Mouse (Mus musculus): ENCODE measurements around the gene Jmjd4. TPM values are rescaled to one million over a fixed set of nuclear protein-coding genes. Genes with fewer than 3 reads are reported as not detected.

Jmjd4 gene
- polyA plus RNA-seq, 1 experiment from 2014 or later: 14.7 TPM

- Histone ChIP-seq H3K36me3 (ENCODE audit: control insufficient read depth, insufficient read depth, low read length) (peaks cover 5% of the 10 kb centered on the region), H3K27ac (ENCODE audit: low read depth, low read length) (no peak overlapping the region), H3K9me3 (ENCODE audit: control insufficient read depth, low read length) (no peaks in the 10 kb centered on the region), H3K4me1 (ENCODE audit: control insufficient read depth, insufficient read depth, low read length) (no peaks in the 10 kb centered on the region), H3K4me2 (ENCODE audit: low read depth) (no peak overlapping the region), H3K27me3 (ENCODE audit: control insufficient read depth, insufficient read depth, low read length) (no peaks in the 10 kb centered on the region), H3K9ac (ENCODE audit: low read length) (no peak overlapping the region), H3K4me3 (ENCODE audit: low read depth, low read length) (no peak overlapping the region)
- no peak for DNase-seq (ENCODE audit: low spot score)
- WGBS: 78% methylated on average over 5 of the region's 5 CpGs
- no peak for ATAC-seq (ENCODE audit: insufficient read depth, low FRiP score, low TSS enrichment)
Observed at GRCm38 (mm10) chr11:59423010-59423588, 26.7 kb upstream of the Jmjd4 start.

DNA sequence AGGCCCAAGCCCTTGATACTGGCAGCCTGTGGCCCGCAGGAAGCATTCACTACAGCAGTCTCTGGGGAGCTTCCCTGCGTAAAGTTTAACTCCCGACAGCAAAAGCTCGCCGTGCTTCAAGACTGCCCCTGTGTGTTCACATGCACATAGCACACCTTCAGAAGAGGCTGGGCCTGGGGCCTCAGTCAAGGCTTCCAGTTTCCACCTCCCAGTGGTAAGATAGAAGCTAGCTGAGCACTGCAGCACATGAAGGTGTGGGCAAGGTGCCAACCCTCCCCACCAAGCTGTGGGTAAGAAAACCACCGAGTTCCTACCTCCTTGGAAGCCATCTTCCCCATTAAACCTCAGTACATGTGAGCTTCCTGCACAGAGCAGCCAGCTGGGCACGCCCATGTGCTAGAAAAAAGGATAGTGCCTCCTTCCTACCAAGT lies 24.2 kb upstream of the Jmjd4 start:
- ATAC-seq (ENCODE audit: insufficient read depth, low FRiP score, low TSS enrichment) (no peak), DNase-seq (ENCODE audit: low spot score) (no peak)
- no peak overlapping the region for H3K9ac ChIP-seq (ENCODE audit: low read length)
- H3K36me3 ChIP-seq (ENCODE audit: control insufficient read depth, insufficient read depth, low read length): peaks cover 7% of the 10 kb centered on the region
- H3K27ac ChIP-seq (ENCODE audit: low read depth, low read length): no peak overlapping the region
- H3K9me3 ChIP-seq (ENCODE audit: control insufficient read depth, low read length): no peaks in the 10 kb centered on the region
- H3K4me3 ChIP-seq (ENCODE audit: low read depth, low read length): no peak overlapping the region
- WGBS: 73% methylated on average over 7 of the region's 7 CpGs
- no peaks in the 10 kb centered on the region for H3K4me1 ChIP-seq (ENCODE audit: control insufficient read depth, insufficient read depth, low read length)
- no peaks in the 10 kb centered on the region for H3K27me3 ChIP-seq (ENCODE audit: control insufficient read depth, insufficient read depth, low read length)
- H3K4me2 ChIP-seq (ENCODE audit: low read depth): no peak overlapping the region

DNA sequence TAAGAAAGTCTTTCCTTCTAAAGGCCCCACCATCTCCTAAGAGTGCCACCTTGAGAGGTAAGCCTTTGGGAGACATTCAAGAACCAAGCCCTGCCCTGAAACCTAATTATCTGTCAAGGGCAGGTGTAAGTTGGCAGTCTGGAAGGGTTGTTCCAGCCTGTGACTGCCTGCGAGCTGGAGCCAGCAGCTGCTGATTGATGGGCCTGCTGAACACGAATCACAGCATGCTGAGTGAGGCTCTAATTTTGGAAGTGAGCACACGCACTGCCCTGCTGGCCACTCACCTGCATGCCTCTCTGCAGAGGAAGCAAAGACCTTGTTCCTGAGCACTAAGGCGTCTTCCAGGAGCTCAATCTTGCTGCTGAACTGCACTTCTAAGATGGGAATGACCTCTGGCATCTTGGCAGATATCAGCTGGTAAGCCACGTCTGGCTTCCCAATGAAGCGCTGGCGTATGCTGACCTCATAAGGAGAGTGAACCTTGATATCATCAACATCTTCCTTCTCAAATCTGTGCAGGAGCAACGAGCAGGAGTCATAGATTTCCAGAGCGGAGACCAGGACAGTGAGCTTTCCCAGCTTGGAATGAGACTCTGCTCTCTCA lies 21.7 kb upstream of the Jmjd4 start:
- DNase-seq (ENCODE audit: low spot score): no peak
- no peaks in the 10 kb centered on the region for H3K9me3 ChIP-seq (ENCODE audit: control insufficient read depth, low read length)
- no peak overlapping the region for H3K4me2 ChIP-seq (ENCODE audit: low read depth)
- 88% methylated on average over 9 of the region's 9 CpGs for WGBS
- no peaks in the 10 kb centered on the region for H3K27me3 ChIP-seq (ENCODE audit: control insufficient read depth, insufficient read depth, low read length)
- peaks cover 6% of the 10 kb centered on the region for H3K36me3 ChIP-seq (ENCODE audit: control insufficient read depth, insufficient read depth, low read length)
- H3K4me3 ChIP-seq (ENCODE audit: low read depth, low read length): no peak overlapping the region
- no peaks in the 10 kb centered on the region for H3K4me1 ChIP-seq (ENCODE audit: control insufficient read depth, insufficient read depth, low read length)
- no peak overlapping the region for H3K9ac ChIP-seq (ENCODE audit: low read length)
- H3K27ac ChIP-seq (ENCODE audit: low read depth, low read length): no peak overlapping the region
- no peak for ATAC-seq (ENCODE audit: insufficient read depth, low FRiP score, low TSS enrichment)

GRCm38 (mm10) chr11:59429959-59430358 lies 19.9 kb upstream of the Jmjd4 start:
- ATAC-seq (ENCODE audit: insufficient read depth, low FRiP score, low TSS enrichment): no peak
- Histone ChIP-seq H3K4me3 (ENCODE audit: low read depth, low read length) (no peak overlapping the region), H3K27ac (ENCODE audit: low read depth, low read length) (no peak overlapping the region), H3K36me3 (ENCODE audit: control insufficient read depth, insufficient read depth, low read length) (peaks cover 6% of the 10 kb centered on the region), H3K9ac (ENCODE audit: low read length) (no peak overlapping the region), H3K4me2 (ENCODE audit: low read depth) (no peak overlapping the region), H3K4me1 (ENCODE audit: control insufficient read depth, insufficient read depth, low read length) (no peaks in the 10 kb centered on the region), H3K9me3 (ENCODE audit: control insufficient read depth, low read length) (no peaks in the 10 kb centered on the region), H3K27me3 (ENCODE audit: control insufficient read depth, insufficient read depth, low read length) (no peaks in the 10 kb centered on the region)
- WGBS: 82% methylated on average over 1 of the region's 1 CpGs
- no peak for DNase-seq (ENCODE audit: low spot score)

DNA sequence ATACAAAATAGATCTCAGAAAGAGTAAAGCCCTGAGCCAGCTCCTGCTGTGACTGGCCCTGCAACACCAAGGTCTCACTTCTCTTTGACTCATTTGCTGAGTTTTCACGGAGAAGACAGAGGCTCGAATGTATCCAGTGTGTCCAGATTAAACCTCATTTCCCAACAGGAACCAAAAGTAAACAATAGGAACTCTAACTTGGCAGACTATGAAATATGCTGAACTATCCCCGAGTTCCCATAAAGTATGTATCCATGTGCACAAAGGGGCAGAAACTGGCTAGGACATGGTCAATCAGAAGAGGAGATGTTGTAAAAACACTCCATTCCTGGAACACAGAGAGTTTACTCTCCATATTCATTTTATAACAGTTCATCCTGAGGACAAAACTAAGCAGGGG lies 17.6 kb upstream of the Jmjd4 start:
- H3K36me3 ChIP-seq (ENCODE audit: control insufficient read depth, insufficient read depth, low read length): peaks cover 6% of the 10 kb centered on the region
- no peak overlapping the region for H3K4me3 ChIP-seq (ENCODE audit: low read depth, low read length)
- no peaks in the 10 kb centered on the region for H3K27me3 ChIP-seq (ENCODE audit: control insufficient read depth, insufficient read depth, low read length)
- DNase-seq (ENCODE audit: low spot score): no peak
- H3K4me1 ChIP-seq (ENCODE audit: control insufficient read depth, insufficient read depth, low read length): no peaks in the 10 kb centered on the region
- H3K9me3 ChIP-seq (ENCODE audit: control insufficient read depth, low read length): no peaks in the 10 kb centered on the region
- no peak for ATAC-seq (ENCODE audit: insufficient read depth, low FRiP score, low TSS enrichment)
- H3K9ac ChIP-seq (ENCODE audit: low read length): no peak overlapping the region
- 75% methylated on average over 3 of the region's 3 CpGs for WGBS
- H3K27ac ChIP-seq (ENCODE audit: low read depth, low read length): no peak overlapping the region
- H3K4me2 ChIP-seq (ENCODE audit: low read depth): no peak overlapping the region

GRCm38 (mm10) chr11:59437954-59438353 lies 11.9 kb upstream of the Jmjd4 start:
- ATAC-seq (ENCODE audit: insufficient read depth, low FRiP score, low TSS enrichment) (no peak), DNase-seq (ENCODE audit: low spot score) (no peak)
- Histone ChIP-seq H3K4me1 (ENCODE audit: control insufficient read depth, insufficient read depth, low read length) (no peaks in the 10 kb centered on the region), H3K9ac (ENCODE audit: low read length) (no peak overlapping the region), H3K9me3 (ENCODE audit: control insufficient read depth, low read length) (no peaks in the 10 kb centered on the region), H3K27me3 (ENCODE audit: control insufficient read depth, insufficient read depth, low read length) (no peaks in the 10 kb centered on the region), H3K4me2 (ENCODE audit: low read depth) (no peak overlapping the region), H3K36me3 (ENCODE audit: control insufficient read depth, insufficient read depth, low read length) (peaks cover 7% of the 10 kb centered on the region), H3K27ac (ENCODE audit: low read depth, low read length) (no peak overlapping the region), H3K4me3 (ENCODE audit: low read depth, low read length) (no peak overlapping the region)
- 93% methylated on average over 12 of the region's 12 CpGs for WGBS

DNA sequence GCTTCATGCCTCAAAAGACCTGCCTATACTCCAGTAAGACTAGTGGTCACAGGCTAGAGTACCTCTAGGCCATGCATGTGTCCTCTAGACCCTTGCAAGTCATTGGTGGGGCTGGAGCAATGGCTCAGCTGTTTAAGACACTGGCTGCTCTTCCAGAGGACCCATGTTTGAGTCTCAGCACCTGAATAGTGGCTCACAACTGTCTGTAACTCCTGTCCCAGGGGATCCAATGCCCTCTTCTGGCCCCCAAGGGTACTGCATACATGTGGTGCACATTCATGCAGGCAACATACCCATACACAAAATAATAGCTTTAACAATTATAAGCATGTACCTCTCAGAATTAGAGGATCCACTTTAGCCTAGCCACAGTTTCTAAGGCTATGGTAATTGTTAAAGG lies 6.7 kb upstream of the Jmjd4 start:
- Histone ChIP-seq H3K4me2 (ENCODE audit: low read depth) (no peak overlapping the region), H3K36me3 (ENCODE audit: control insufficient read depth, insufficient read depth, low read length) (no peaks in the 10 kb centered on the region; the same call in 1 of the 2 replicates), H3K9ac (ENCODE audit: low read length) (no peak overlapping the region), H3K27ac (ENCODE audit: low read depth, low read length) (no peak overlapping the region), H3K9me3 (ENCODE audit: control insufficient read depth, low read length) (no peaks in the 10 kb centered on the region), H3K4me3 (ENCODE audit: low read depth, low read length) (no peak overlapping the region), H3K4me1 (ENCODE audit: control insufficient read depth, insufficient read depth, low read length) (no peaks in the 10 kb centered on the region), H3K27me3 (ENCODE audit: control insufficient read depth, insufficient read depth, low read length) (no peaks in the 10 kb centered on the region)
- ATAC-seq (ENCODE audit: insufficient read depth, low FRiP score, low TSS enrichment) (no peak), DNase-seq (ENCODE audit: low spot score) (no peak)

DNA sequence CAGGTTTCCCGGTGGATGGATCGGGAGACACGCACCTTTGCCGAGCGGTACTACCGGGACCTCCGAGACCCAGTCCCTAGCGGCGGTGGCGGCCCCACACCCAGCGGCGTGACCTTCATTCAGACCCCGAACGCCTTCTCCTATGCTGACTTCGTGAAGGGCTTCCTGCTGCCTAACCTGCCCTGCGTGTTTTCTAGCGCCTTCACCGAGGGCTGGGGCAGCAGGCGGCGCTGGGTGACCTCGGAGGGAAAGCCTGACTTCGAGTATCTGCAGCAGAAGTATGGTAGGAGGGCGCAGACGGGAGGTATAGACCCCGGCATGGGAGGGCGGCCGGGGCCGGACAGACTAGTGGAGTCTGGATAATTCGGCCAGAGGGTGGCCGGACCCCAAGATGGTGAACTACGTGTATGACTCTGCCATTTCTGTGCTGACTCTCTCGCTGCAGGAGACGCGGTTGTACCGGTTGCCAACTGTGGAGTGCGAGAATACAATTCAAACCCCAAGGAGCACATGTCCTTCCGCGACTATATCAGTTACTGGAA lies 456 bp downstream of the Jmjd4 start:
- peak; percentile 63 for ATAC-seq (ENCODE audit: insufficient read depth, low FRiP score, low TSS enrichment)
- Histone ChIP-seq H3K4me3 (ENCODE audit: low read depth, low read length) (peak overlapping the region; percentile 85), H3K4me2 (ENCODE audit: low read depth) (peak overlapping the region; percentile 97), H3K9ac (ENCODE audit: low read length) (peak overlapping the region; percentile 70), H3K27ac (ENCODE audit: low read depth, low read length) (no peak overlapping the region), H3K4me1 (ENCODE audit: control insufficient read depth, insufficient read depth, low read length) (peaks cover 7% of the 10 kb centered on the region), H3K9me3 (ENCODE audit: control insufficient read depth, low read length) (no peaks in the 10 kb centered on the region), H3K36me3 (ENCODE audit: control insufficient read depth, insufficient read depth, low read length) (peaks cover 7% of the 10 kb centered on the region), H3K27me3 (ENCODE audit: control insufficient read depth, insufficient read depth, low read length) (no peaks in the 10 kb centered on the region)
- DNase-seq (ENCODE audit: low spot score): no peak
- under 1% methylated on average over 38 of the region's 38 CpGs for WGBS

- Histone ChIP-seq H3K4me2 (ENCODE audit: low read depth) (peak within 1 kb of the TSS; percentile 97), H3K4me3 (ENCODE audit: low read depth, low read length) (peak within 1 kb of the TSS; percentile 85)
- no peak for DNase-seq (ENCODE audit: low spot score)
Observed at GRCm38 (mm10) chr11:59451086-59451485, 1.2 kb downstream of the Jmjd4 start, which contains the start of gene Snap47. Snap47 (minus strand) TSS chr11:59451186.

More at GRCm38 (mm10) chr11:59451086-59451485, 1.2 kb downstream of the Jmjd4 start, which contains the start of gene Snap47:
- Histone ChIP-seq H3K9ac (ENCODE audit: low read length) (peak within 1 kb of the TSS; percentile 70), H3K27ac (ENCODE audit: low read depth, low read length) (no peak within 1 kb of the TSS), H3K9me3 (ENCODE audit: control insufficient read depth, low read length) (no peaks in the 10 kb centered on the region), H3K36me3 (ENCODE audit: control insufficient read depth, insufficient read depth, low read length) (peaks cover 11% of the 10 kb centered on the region), H3K4me1 (ENCODE audit: control insufficient read depth, insufficient read depth, low read length) (peaks cover 7% of the 10 kb centered on the region), H3K27me3 (ENCODE audit: control insufficient read depth, insufficient read depth, low read length) (no peaks in the 10 kb centered on the region)
- 84% methylated on average over 4 of the region's 4 CpGs for WGBS
- no peak for ATAC-seq (ENCODE audit: insufficient read depth, low FRiP score, low TSS enrichment)
